Mouse (Mus musculus): ENCODE results near the gene Haus8.

- no peak for TF ChIP-seq POLR2A (IDR thresholded peaks at IDR 0.05; ENCODE audit: low read depth, low read length)
- no peak for TF ChIP-seq CTCF (IDR thresholded peaks at IDR 0.05; ENCODE audit: extremely low read depth, insufficient read length, insufficient replicate concordance, low read depth, low read length)
Measured at GRCm38 (mm10) chr8:71276166-71276565, 3.4 kb upstream of the Haus8 start.
